Mouse (Mus musculus): ENCODE data around the gene Pdhb.

The Pdhb gene

DNA sequence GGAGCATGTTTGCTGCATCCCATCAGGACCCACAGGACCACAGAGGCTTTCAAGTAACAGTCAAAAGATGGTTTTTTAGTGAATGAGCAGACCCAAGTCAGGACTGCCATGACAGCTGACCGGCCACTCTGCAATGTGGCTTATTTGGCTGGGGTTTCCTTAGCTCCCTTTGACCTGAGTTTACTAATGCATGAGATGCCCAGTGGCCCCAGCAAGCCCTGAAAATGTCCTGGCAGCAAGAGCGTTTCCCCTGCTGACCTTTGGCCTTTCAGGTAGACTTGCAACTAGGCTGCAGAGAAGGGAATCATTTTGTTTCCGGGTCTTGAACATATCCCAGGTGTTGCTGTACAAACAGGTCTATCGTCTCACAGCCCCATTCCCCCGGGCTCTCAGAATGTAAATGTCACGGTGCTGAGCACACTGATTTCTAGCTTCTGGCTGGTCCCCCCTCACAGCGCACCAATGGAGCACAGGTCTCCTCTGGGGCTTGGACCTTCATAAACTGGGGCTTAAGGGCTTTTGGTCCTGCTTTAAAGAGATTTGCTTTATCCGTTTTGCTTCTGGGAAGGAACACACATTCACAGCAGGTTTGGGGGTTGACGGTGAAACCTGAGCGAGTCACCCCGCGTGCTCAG lies 18.6 kb upstream of the Pdhb start:
- DNase-seq (ENCODE audit: low spot score in 2 of 2), result no peak

GRCm38 (mm10) chr14:8190556-8190955 lies 17.7 kb upstream of the Pdhb start:
- no peak for DNase-seq (ENCODE audit: low spot score in 2 of 2)

GRCm38 (mm10) chr14:8186278-8187045 lies 13.6 kb upstream of the Pdhb start:
- no peak for DNase-seq (ENCODE audit: low spot score in 2 of 2)

- no peak for DNase-seq (ENCODE audit: low spot score in 2 of 2)
Measured at GRCm38 (mm10) chr14:8183330-8183729, 10.5 kb upstream of the Pdhb start.

DNA sequence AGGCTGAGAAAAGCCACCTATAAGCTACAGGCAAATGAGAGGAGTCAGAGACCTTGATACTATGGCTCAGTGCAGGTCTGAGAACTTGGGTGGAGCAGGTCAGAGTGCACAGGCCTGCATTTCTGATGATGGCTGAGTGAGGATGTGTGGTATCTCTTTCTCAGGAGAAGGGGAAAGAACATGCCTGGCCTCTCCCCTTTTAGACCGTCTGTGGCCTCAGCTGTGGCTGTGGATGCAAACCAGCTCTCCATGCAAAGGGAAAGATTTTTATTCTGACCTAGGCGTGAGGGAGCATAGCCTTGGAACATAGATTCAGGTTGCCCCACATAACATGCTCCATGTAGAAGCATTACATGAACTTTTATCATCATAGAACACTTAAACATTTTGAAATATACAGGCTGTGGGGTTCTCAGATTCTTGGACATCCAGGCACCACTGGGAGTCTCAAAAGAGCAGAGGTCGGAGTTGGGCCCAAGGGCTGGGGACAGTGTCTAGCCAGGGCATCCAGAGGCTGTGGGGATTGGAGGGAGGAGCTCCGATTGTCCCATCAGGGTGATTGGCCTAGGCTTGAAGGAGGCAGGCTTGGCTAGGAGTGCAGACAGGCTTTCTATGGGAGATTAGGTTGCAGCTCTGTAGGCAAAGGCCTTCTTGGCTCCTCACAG lies 7.7 kb upstream of the Pdhb start:
- DNase-seq (ENCODE audit: low spot score in 2 of 2), result no peak

GRCm38 (mm10) chr14:8176251-8176650 lies 3.4 kb upstream of the Pdhb start:
- DNase-seq (ENCODE audit: low spot score in 2 of 2), result peak in 1 of 2 experiments; percentile 27

DNA sequence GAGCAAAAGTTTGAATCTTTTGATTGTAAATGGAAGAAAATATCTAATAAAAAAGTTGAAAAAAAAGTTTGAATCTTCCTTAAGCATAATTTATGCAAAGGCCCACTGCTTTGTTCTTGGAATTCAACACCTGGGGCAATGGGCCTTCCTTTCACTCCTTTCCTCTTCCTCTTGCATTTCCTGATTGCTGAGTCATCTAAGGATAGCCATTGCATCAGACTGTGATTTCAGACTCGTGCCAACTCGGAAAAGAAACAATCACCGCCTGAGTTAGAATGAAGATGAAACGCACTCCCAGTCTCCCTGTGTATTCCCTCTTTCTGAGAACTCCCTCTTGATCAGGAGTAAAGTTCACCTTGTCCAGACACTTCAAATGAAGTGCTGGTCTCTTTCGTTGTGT lies 1.8 kb upstream of the Pdhb start:
- no peak for DNase-seq (ENCODE audit: low spot score in 2 of 2)

DNA sequence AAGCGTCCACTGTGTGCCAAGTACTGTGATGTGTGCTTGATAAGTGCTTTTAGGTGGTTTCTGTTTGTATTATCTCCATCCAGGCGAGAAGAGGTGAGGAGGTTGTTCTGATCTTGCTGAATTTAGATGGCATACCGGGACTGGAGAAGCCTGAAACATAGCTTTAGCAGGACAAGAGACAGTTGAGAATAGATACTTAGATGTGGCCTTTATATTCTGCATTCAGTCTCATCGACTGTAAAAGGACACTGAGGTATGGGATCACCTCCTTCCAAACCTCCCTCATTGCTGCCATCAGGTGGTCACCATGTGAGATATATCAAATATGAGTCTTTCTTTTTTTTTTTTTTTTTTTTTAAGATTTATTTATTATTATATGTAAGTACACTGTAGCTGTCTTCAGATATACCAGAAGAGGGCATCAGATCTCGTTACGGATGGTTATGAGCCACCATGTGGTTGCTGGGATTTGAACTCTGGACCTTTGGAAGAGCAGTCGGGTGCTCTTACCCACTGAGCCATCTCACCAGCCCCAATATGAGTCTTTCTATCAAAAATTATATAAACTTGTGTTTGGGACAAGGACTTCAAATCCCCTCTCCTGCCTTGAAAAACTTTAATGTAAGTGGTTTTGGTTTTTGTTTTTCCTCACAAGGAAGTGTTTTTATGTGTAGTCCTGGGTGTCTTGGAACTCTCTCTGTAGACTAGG lies 871 bp upstream of the Pdhb start:
- peak in 1 of 2 experiments; percentile 59 for DNase-seq (ENCODE audit: low spot score in 2 of 2)

DNA sequence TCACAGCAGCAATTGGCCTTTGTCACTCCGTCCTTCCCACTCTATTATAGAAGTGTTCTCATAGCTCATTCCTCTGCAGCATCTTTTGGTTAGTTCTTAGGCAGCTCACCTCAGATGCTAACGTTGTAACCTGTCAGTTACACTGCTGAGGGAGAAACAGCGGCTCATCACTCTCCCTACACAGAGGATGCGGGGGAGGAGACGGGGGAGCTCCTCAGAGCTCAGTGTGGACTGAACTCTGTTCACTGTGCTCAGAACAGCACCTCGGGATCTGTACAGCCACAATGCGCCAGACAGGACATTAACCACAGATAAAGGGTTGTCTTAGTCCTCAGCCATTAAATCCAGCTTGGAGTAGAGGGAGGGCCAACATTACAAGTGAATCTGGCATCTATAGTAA lies 8.4 kb downstream of the Pdhb start:
- no peak for DNase-seq (ENCODE audit: low spot score in 2 of 2)

GRCm38 (mm10) chr14:8161777-8162176 lies 11.0 kb downstream of the Pdhb start:
- DNase-seq (ENCODE audit: low spot score in 2 of 2), result peak in 1 of 2 experiments; percentile 74

DNA sequence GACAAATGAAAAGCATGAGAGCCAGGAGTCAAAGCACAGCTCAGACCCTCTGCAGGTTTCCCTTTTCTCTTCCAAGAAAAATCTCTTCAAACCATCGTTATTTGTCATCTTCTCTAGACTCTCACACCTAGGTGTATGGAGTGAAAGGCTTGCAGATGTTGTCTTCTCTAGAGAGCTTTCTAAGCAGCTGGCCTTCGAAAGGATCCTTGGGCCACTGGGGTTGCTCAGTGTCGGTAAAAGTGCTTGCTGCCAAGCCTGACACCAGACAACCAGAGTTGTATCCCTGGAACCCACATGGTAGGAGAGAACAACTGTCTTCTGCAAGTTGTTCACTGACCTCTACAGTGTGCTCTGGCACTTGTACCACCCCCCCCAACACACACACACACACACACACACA lies 13.7 kb downstream of the Pdhb start:
- no peak for DNase-seq (ENCODE audit: low spot score in 2 of 2)

GRCm38 (mm10) chr14:8158721-8159120 lies 14.1 kb downstream of the Pdhb start:
- no peak for DNase-seq (ENCODE audit: low spot score in 2 of 2)

- no peak for DNase-seq (ENCODE audit: low spot score in 2 of 2)
Measured at GRCm38 (mm10) chr14:8156947-8157346, 15.9 kb downstream of the Pdhb start.

DNA sequence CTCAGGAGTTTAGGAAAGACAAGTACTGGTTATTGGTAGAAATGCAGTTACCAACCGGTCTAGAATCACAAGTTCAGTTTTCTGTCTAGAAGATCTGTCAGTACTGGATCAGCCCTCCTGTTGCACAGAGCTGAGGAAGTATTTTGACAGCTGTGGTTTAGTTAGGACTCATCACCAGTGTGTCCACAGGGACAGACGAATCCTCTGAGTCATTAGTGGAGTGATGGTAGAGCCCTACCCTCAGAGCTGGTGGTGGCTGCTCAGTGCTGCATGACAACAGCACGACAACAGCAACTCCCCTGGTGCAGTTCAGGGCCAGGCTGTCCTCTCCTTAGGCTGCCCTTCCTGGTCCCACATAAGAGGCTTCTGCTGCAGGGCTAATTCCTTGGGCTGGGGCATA lies 18.8 kb downstream of the Pdhb start:
- no peak for DNase-seq (ENCODE audit: low spot score in 2 of 2)

- DNase-seq (ENCODE audit: low spot score in 2 of 2), result no peak
Measured at GRCm38 (mm10) chr14:8151757-8152156, 21.1 kb downstream of the Pdhb start.

GRCm38 (mm10) chr14:8148842-8149241 lies 24.0 kb downstream of the Pdhb start:
- no peak for DNase-seq (ENCODE audit: low spot score in 2 of 2)

- no peak for DNase-seq (ENCODE audit: low spot score in 2 of 2)
Measured at GRCm38 (mm10) chr14:8146611-8147223, 26.1 kb downstream of the Pdhb start.

- no peak for DNase-seq (ENCODE audit: low spot score in 2 of 2)
Measured at GRCm38 (mm10) chr14:8145594-8146558, 26.9 kb downstream of the Pdhb start.

DNA sequence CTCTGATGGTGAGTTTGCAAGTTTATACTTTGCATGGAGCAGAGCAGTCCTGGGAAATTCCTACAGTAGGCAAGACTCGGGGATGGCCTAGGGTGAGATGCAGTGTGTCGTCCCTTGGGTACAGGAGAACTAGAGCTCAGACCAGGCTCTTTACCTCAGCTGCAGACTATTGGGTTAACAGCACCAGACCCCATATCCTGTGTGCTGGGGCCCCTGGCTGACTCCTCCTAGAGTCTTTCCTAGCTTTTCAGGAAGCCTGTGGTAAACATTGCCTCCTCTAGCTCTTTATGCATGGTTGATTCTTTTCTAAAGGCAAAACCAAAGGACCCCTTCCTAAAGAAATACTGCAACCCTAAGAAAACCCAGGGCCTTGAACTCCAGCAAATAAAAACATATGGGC lies 31.7 kb downstream of the Pdhb start:
- no peak for DNase-seq (ENCODE audit: low spot score in 2 of 2)

Measured in spleen, postnatal 10 days (tissue).